In genomic region chr16:34334919-34335318, GRCm38 (mm10) we compare ENCODE assay signal across 10 mouse cellular contexts.
A peak's percentile ranks its signal among the peaks of the same experiment; 100 is the strongest.
DNase-seq lines count a peak whose midpoint lies in the region; ATAC-seq lines count a peak whose summit lies in the region.
"Had no signal": no experiment of that assay in that cellular context is flagged by ENCODE, and none has a peak within 500 bp of the region (broad histone marks: within the 10 kb centered on the region; RNA-seq: fewer than 3 reads in every experiment).

No protein-coding gene starts in this region.

- DNase-seq in right cerebral cortex, postnatal 4 days = peak; percentile 33
- DNase-seq in right cerebral cortex, postnatal 14 days = no peak
- DNase-seq in urinary bladder, postnatal 10 days (ENCODE audit: low spot score) = no peak
- DNase-seq in c-Kit-positive CD71-positive TER-119-positive erythroid progenitor cells, embryonic 14.5 days (ENCODE audit: low spot score) = no peak
- DNase-seq: gastrocnemius, adult 2 months had no signal

- peak overlapping the region; percentile 44; the same call in 1 of the 2 replicates for H3K27ac ChIP-seq in hindbrain, embryonic 13.5 days
- no peak overlapping the region for H3K27ac ChIP-seq in hindbrain, embryonic 16.5 days (ENCODE audit: low read depth, low read length)
- no peak overlapping the region for H3K27ac ChIP-seq in kidney, embryonic 16.5 days (ENCODE audit: low read length)
- no peak overlapping the region for H3K27ac ChIP-seq in stomach, embryonic 16.5 days (ENCODE audit: low read length)
- H3K27ac ChIP-seq: gastrocnemius, adult 2 months; limb, embryonic 12.5 days had no signal

- 62% methylated on average over 4 of the region's 4 CpGs for WGBS in hindbrain, embryonic 13.5 days
- 39% methylated on average over 4 of the region's 4 CpGs for WGBS in hindbrain, embryonic 16.5 days
- 67% methylated on average over 4 of the region's 4 CpGs for WGBS in kidney, embryonic 16.5 days
- 36% methylated on average over 4 of the region's 4 CpGs for WGBS in stomach, embryonic 16.5 days

- no peak overlapping the region for H3K4me3 ChIP-seq in hindbrain, embryonic 13.5 days
- no peak overlapping the region for H3K4me3 ChIP-seq in hindbrain, embryonic 16.5 days (ENCODE audit: low read length)
- no peak overlapping the region for H3K4me3 ChIP-seq in kidney, embryonic 16.5 days (ENCODE audit: low read length)
- H3K4me3 ChIP-seq in stomach, embryonic 16.5 days (replicated peaks; ENCODE audit: low read length) = no peak overlapping the region
- H3K4me3 ChIP-seq: gastrocnemius, adult 2 months; limb, embryonic 12.5 days had no signal

- ATAC-seq in hindbrain, embryonic 13.5 days (ENCODE audit: low FRiP score) = no peak; the same call in 1 of the 2 replicates
- ATAC-seq in hindbrain, embryonic 16.5 days = no peak; the same call in 1 of the 2 replicates
- ATAC-seq in kidney, embryonic 16.5 days (ENCODE audit: low FRiP score, low TSS enrichment) = peak; percentile 59; the same call in 1 of the 2 replicates
- ATAC-seq in stomach, embryonic 16.5 days (ENCODE audit: insufficient read depth, low FRiP score) = peak; percentile 75; the same call in 1 of the 2 replicates

- H3K4me1 ChIP-seq in hindbrain, embryonic 13.5 days (replicated peaks) = peaks cover 68% of the 10 kb centered on the region
- H3K4me1 ChIP-seq in hindbrain, embryonic 16.5 days (ENCODE audit: control insufficient read depth, insufficient read depth, low read depth, low read length) = peaks cover 26% of the 10 kb centered on the region
- peaks cover 8% of the 10 kb centered on the region; the same call in 1 of the 2 replicates for H3K4me1 ChIP-seq in kidney, embryonic 16.5 days (ENCODE audit: insufficient read depth, low read length)
- peaks cover 3% of the 10 kb centered on the region; the same call in 1 of the 2 replicates for H3K4me1 ChIP-seq in stomach, embryonic 16.5 days (ENCODE audit: control insufficient read depth, insufficient read depth, low read length)

- no peaks in the 10 kb centered on the region for H3K27me3 ChIP-seq in hindbrain, embryonic 13.5 days
- no peaks in the 10 kb centered on the region for H3K27me3 ChIP-seq in hindbrain, embryonic 16.5 days (replicated peaks; ENCODE audit: control insufficient read depth, insufficient read depth, low read length)
- no peaks in the 10 kb centered on the region for H3K27me3 ChIP-seq in kidney, embryonic 16.5 days (ENCODE audit: insufficient read depth, low read length)
- H3K27me3 ChIP-seq in stomach, embryonic 16.5 days (ENCODE audit: control insufficient read depth, insufficient read depth, low read length) = no peaks in the 10 kb centered on the region
- H3K27me3 ChIP-seq: limb, embryonic 12.5 days had no signal

- H3K4me2 ChIP-seq in hindbrain, embryonic 13.5 days = no peak overlapping the region
- H3K4me2 ChIP-seq in hindbrain, embryonic 16.5 days (ENCODE audit: low read length) = no peak overlapping the region
- H3K4me2 ChIP-seq in kidney, embryonic 16.5 days (replicated peaks; ENCODE audit: low read depth, low read length) = no peak overlapping the region
- H3K4me2 ChIP-seq in stomach, embryonic 16.5 days (ENCODE audit: low read depth, low read length) = no peak overlapping the region
- H3K4me2 ChIP-seq: limb, embryonic 12.5 days had no signal

- peaks cover 8% of the 10 kb centered on the region for H3K36me3 ChIP-seq in hindbrain, embryonic 13.5 days
- H3K36me3 ChIP-seq in hindbrain, embryonic 16.5 days (ENCODE audit: control insufficient read depth, insufficient read depth, low read length) = no peaks in the 10 kb centered on the region
- H3K36me3 ChIP-seq in kidney, embryonic 16.5 days (ENCODE audit: insufficient read depth, low read length) = no peaks in the 10 kb centered on the region
- no peaks in the 10 kb centered on the region for H3K36me3 ChIP-seq in stomach, embryonic 16.5 days (ENCODE audit: control insufficient read depth, insufficient read depth, low read length)

- no peaks in the 10 kb centered on the region for H3K9me3 ChIP-seq in hindbrain, embryonic 13.5 days
- H3K9me3 ChIP-seq in hindbrain, embryonic 16.5 days (ENCODE audit: control insufficient read depth, low read length) = no peaks in the 10 kb centered on the region
- no peaks in the 10 kb centered on the region for H3K9me3 ChIP-seq in kidney, embryonic 16.5 days (ENCODE audit: low read length)
- H3K9me3 ChIP-seq in stomach, embryonic 16.5 days (replicated peaks; ENCODE audit: control insufficient read depth, low read length) = no peaks in the 10 kb centered on the region
- H3K9me3 ChIP-seq: limb, embryonic 12.5 days had no signal

- H3K9ac ChIP-seq in hindbrain, embryonic 13.5 days = no peak overlapping the region
- no peak overlapping the region for H3K9ac ChIP-seq in hindbrain, embryonic 16.5 days (ENCODE audit: low read depth, low read length)
- no peak overlapping the region for H3K9ac ChIP-seq in kidney, embryonic 16.5 days (replicated peaks; ENCODE audit: low read length)
- no peak overlapping the region for H3K9ac ChIP-seq in stomach, embryonic 16.5 days (ENCODE audit: low read length)
- H3K9ac ChIP-seq: limb, embryonic 12.5 days had no signal

Comparison
In these comparisons a context has a peak if more than half of its experiments do, and no peak if none do; other contexts are left out.
1. ATAC-seq: peak in kidney, embryonic 16.5 days (single experiment) and stomach, embryonic 16.5 days (single experiment); none in hindbrain, embryonic 13.5 days (single experiment) and hindbrain, embryonic 16.5 days (single experiment).